Mouse (Mus musculus) limb, embryonic 14.5 days (tissue): ENCODE results near the gene Eif1ax. TPM values are rescaled to one million over a fixed set of nuclear protein-coding genes. Genes with fewer than 3 reads are reported as not detected.
"Not testable (repeated sequence)": the region's sequence is repeated elsewhere in the genome, so short reads cannot be mapped to it uniquely, and the experiment has no call there.

Experiments
- ATAC-seq: fragments of 200-750 bp; cut with Nextera tagmentation; 2 replicates; pipeline ENCODE4 v1.8.0; 2017; ENCODE audit warnings: low read depth, moderate number of reproducible peaks, moderate TSS enrichment; ENCODE audit not compliant: low FRiP score
- DNase-seq: peaks from one replicate; pipeline ENCODE4 v3.0.0-alpha.2; 2015; ENCODE audit warnings: low spot score
- H3K27ac ChIP-seq: fragments of 300-500 bp; sonication (generic); replicated peaks from 2 replicates; pipeline ENCODE4 v1.5.1; 2014; ENCODE audit warnings: low read depth, mild to moderate bottlenecking, low read length, moderate library complexity, mixed read lengths
- H3K27me3 ChIP-seq: fragments of 300-500 bp; sonication (generic); 2 replicates; pipeline ENCODE4 v1.6.1; 2014; ENCODE audit warnings: low read length, mixed read lengths; ENCODE audit not compliant: control insufficient read depth, insufficient read depth
- H3K36me3 ChIP-seq: fragments of 300-500 bp; sonication (generic); 2 replicates; pipeline ENCODE4 v1.6.1; 2014; ENCODE audit warnings: mild to moderate bottlenecking, low read length, moderate library complexity, mixed read lengths; ENCODE audit not compliant: control insufficient read depth, insufficient read depth
- H3K4me1 ChIP-seq: fragments of 300-500 bp; sonication (generic); 2 replicates; pipeline ENCODE4 v1.6.1; 2014; ENCODE audit warnings: antibody characterized with exemption, low read length, mixed read lengths; ENCODE audit not compliant: control insufficient read depth, insufficient read depth
- H3K4me2 ChIP-seq: fragments of 300-500 bp; sonication (generic); replicated peaks from 2 replicates; pipeline ENCODE4 v1.6.1; 2014; ENCODE audit warnings: low read depth, mild to moderate bottlenecking, low read length, moderate library complexity; ENCODE audit not compliant: severe bottlenecking
- H3K4me3 ChIP-seq: fragments of 300-500 bp; sonication (generic); replicated peaks from 2 replicates; pipeline ENCODE4 v1.5.1; 2014; ENCODE audit warnings: low read length
- H3K9ac ChIP-seq: fragments of 300-500 bp; sonication (generic); 2 replicates; pipeline ENCODE4 v1.6.1; 2014; ENCODE audit warnings: mild to moderate bottlenecking, low read depth, low read length, moderate library complexity; ENCODE audit not compliant: severe bottlenecking
- H3K9me3 ChIP-seq: fragments of 300-500 bp; sonication (generic); 2 replicates; pipeline ENCODE4 v1.6.1; 2016; ENCODE audit warnings: low read length; ENCODE audit not compliant: control insufficient read depth
- POLR2A ChIP-seq: fragments of 200-500 bp; IDR thresholded peaks from 2 replicates; pipeline ENCODE4 v1.8.0; 2012; ENCODE audit warnings: inconsistent platforms, mild to moderate bottlenecking, moderate library complexity, borderline replicate concordance; ENCODE audit not compliant: insufficient read depth, insufficient read length; ENCODE audit errors: extremely low read depth
- WGBS: fragments of 180-500 bp; shearing (Covaris S2); extraction: QIAGEN DNeasy Blood & Tissue Kit; methylation state at CpG from one replicate; pipeline ENCODE4 v1.1.7; 2014; 5-methylcytosine and 5-hydroxymethylcytosine counted together
- polyA plus RNA-seq, 2 experiments: library from polyadenylated mRNA; depleted of rRNA in 1 of 2; stranded (reverse) in 1 of 2; unstranded in 1 of 2; fragments of >200 nt; fragmentation: Nextera tagmentation in 1 of 2; extraction: Ambion mirVana in 1 of 2; gene quantifications; 2 replicates each; pipeline versions ENCODE4 v1.2.1 to v1.2.3; 2012 to 2014

Eif1ax gene
- polyA plus RNA-seq, 2 experiments, result 121 TPM

GRCm38 (mm10) chrX:159390347-159390962 lies 18.5 kb downstream of the Eif1ax start:
- no peak for ATAC-seq
- no peaks in the 10 kb centered on the region for H3K9me3 ChIP-seq
- no peak for DNase-seq
- 75% methylated on average over 6 of the region's 6 CpGs for WGBS
- no peak overlapping the region for H3K4me2 ChIP-seq
- H3K4me1 ChIP-seq, result no peaks in the 10 kb centered on the region
- no peak for TF ChIP-seq POLR2A
- H3K27ac ChIP-seq, result no peak overlapping the region
- peaks cover 7% of the 10 kb centered on the region; the same call in 1 of the 2 replicates for H3K36me3 ChIP-seq
- no peak overlapping the region for H3K4me3 ChIP-seq
- no peaks in the 10 kb centered on the region for H3K27me3 ChIP-seq
- no peak overlapping the region for H3K9ac ChIP-seq

GRCm38 (mm10) chrX:159391239-159391638 lies 19.3 kb downstream of the Eif1ax start:
- no peak overlapping the region for H3K4me2 ChIP-seq
- no peak overlapping the region for H3K27ac ChIP-seq
- no peaks in the 10 kb centered on the region for H3K27me3 ChIP-seq
- no peaks in the 10 kb centered on the region for H3K36me3 ChIP-seq
- DNase-seq (no peak), ATAC-seq (no peak)
- WGBS, result 75% methylated on average over 3 of the region's 3 CpGs
- no peak overlapping the region for H3K9ac ChIP-seq
- no peaks in the 10 kb centered on the region for H3K4me1 ChIP-seq
- TF ChIP-seq POLR2A, result no peak
- H3K4me3 ChIP-seq, result no peak overlapping the region
- H3K9me3 ChIP-seq, result no peaks in the 10 kb centered on the region

GRCm38 (mm10) chrX:159409253-159409652 lies 37.3 kb downstream of the Eif1ax start:
- DNase-seq (no peak), ATAC-seq (no peak)
- no peaks in the 10 kb centered on the region for H3K36me3 ChIP-seq
- H3K9me3 ChIP-seq, result no peaks in the 10 kb centered on the region
- H3K4me3 ChIP-seq, result no peak overlapping the region
- H3K27ac ChIP-seq, result no peak overlapping the region
- no peaks in the 10 kb centered on the region; the same call in 1 of the 2 replicates for H3K27me3 ChIP-seq
- WGBS, result 31% methylated on average over 4 of the region's 4 CpGs
- no peak overlapping the region for H3K4me2 ChIP-seq
- no peaks in the 10 kb centered on the region for H3K4me1 ChIP-seq
- TF ChIP-seq POLR2A, result no peak
- no peak overlapping the region for H3K9ac ChIP-seq

GRCm38 (mm10) chrX:159414130-159414828 lies 42.3 kb downstream of the Eif1ax start, which contains the start of gene Map7d2:
TSS of gene Map7d2 (plus strand) at chrX:159414572.
- peak within 1 kb of the TSS; percentile 49 for H3K4me3 ChIP-seq
- peak within 1 kb of the TSS; percentile 28; the same call in 1 of the 2 replicates for H3K9ac ChIP-seq
- no peaks in the 10 kb centered on the region for H3K4me1 ChIP-seq
- peaks cover 21% of the 10 kb centered on the region for H3K27me3 ChIP-seq
- WGBS, result 17% methylated on average over 31 of the region's 83 CpGs
- no peaks in the 10 kb centered on the region for H3K9me3 ChIP-seq
- H3K27ac ChIP-seq, result no peak within 1 kb of the TSS
- no peak for TF ChIP-seq POLR2A
- peak; percentile 41; the same call in 1 of the 2 replicates for ATAC-seq
- DNase-seq, result no peak
- H3K36me3 ChIP-seq, result no peaks in the 10 kb centered on the region
- H3K4me2 ChIP-seq, result peak within 1 kb of the TSS; percentile 83

GRCm38 (mm10) chrX:159414829-159415673 lies 43.1 kb downstream of the Eif1ax start:
- Histone ChIP-seq H3K4me1 (no peaks in the 10 kb centered on the region), H3K27ac (no peak overlapping the region), H3K27me3 (peaks cover 21% of the 10 kb centered on the region), H3K4me3 (peak overlapping the region; percentile 49), H3K36me3 (no peaks in the 10 kb centered on the region), H3K4me2 (peak overlapping the region; percentile 83), H3K9ac (peak overlapping the region; percentile 28; the same call in 1 of the 2 replicates), H3K9me3 (no peaks in the 10 kb centered on the region)
- no peak for ATAC-seq
- DNase-seq, result no peak
- TF ChIP-seq POLR2A, result no peak
- WGBS, result 17% methylated on average over 34 of the region's 65 CpGs

GRCm38 (mm10) chrX:159430507-159430906 lies 58.5 kb downstream of the Eif1ax start:
- H3K27me3 ChIP-seq, H3K4me2 ChIP-seq, H3K36me3 ChIP-seq, DNase-seq, H3K4me1 ChIP-seq, H3K4me3 ChIP-seq, H3K9ac ChIP-seq, ATAC-seq, H3K27ac ChIP-seq, H3K9me3 ChIP-seq: not testable (repeated sequence)
- WGBS, result 91% methylated on average over 3 of the region's 3 CpGs
